Mouse (Mus musculus): ENCODE results near the gene Lrch4. TPM values are rescaled to one million over a fixed set of nuclear protein-coding genes. Genes with fewer than 3 reads are reported as not detected.

Lrch4 gene
- total RNA-seq, 2 experiments from 2014 or later, result 14.8 to 15.3 TPM

DNA sequence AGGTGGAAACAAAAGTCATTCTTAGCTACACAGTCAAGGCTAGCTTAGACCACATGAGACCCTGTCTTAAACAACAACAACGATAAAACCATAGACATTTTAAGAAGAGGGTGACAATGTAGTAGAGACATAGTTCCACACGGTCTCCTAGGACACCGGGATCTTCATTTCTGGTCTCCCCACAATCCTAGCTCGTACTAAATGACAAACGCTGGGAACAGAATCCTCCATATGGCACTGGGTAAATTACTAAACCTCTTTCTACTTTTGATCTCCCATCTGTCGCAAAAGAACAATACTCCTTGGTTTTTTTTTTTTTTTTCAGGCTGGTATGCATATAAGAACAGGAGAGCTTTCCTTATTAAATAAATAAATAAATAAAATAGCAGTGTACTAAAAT, 53.6 kb downstream of the Lrch4 start:
- no peak for DNase-seq
- intact Hi-C loops (cut with DNase I; ENCODE audit: low total_unique reads), result no loop called here

DNA sequence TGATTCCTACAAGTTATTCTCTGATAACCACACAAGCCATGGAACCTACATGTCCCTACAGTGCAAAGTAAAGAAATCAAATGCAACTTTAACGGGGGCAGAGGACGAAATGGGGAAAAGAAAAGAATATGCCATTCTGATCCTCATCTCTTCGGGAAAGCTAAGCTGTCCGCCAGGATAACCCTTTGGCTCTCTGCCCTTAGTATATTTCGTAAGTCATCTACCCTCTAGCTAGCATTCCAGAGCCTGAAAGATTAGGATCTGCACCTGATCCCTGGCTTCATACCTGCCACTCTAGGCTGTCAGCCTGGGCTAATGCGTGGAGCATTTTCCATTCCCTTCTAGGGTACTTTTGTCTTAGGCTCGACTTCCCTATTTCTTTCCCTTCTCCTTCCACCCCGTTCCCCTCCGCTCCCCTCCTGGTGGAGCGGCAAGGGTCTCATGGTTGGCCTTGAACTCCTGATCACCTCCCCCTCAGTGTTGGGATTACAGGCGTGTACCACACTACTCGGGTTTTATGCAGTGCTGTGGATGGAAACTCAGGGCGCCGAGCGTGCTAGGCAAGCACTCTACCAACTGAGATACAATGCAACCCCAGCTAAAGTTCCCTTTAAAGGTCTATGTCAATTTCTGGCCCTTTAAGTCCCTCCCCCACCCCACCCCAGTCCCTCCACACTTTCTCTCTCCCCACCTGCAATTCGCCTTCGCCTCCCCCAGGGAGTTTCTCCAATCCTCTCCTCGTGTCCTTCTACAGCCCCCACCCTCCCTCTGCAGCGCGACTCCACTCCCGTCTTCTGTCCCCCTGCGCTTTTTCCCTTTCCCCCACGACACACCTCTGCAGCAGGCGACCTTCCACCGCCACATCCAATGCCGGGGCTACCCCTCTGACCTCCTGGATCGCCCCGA, 54.7 kb downstream of the Lrch4 start:
- intact Hi-C loops (cut with DNase I; ENCODE audit: low total_unique reads), result no loop called here
- peak; percentile 25 for DNase-seq

DNA sequence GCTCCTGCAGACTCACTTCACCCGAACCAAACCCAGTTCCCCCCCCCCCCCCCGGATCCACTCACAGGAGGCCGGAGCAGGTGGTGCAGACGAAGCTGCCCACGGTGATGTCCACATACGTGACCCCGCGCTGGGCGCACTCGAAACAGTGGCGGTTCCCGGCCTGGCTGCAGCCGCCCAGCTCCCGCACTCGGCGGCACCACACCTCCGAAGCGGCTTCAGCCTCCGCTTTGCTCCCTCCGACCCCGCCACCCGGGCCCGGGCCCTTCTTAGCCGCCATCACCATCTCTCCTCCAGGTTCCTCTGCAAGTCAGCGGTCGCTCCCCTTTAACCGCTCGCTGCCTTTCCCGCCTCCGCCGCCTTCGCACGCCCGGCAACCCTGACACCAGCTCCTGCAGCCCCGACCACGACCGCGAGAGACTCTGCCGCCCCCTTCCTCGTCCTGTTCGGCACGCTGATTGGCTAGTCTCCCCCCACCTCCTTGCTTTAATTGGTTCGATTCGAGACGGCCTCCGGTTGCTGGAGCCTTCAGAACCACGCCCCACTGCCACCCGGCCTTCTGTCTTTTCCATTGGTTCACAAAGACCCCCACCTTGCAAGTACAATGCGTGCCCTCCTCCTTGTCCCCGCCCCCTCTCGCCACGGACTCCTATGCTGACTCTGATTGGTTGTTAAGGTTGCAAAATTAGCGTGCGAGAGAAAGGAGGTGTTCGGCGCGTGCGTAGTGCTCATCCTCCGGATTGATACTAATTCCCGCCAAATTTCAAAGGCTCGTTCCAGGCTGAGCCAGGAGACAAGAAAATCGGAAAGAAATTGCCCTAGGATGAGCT, 55.6 kb downstream of the Lrch4 start, which contains the start of gene Agfg2:
Agfg2 (minus strand) TSS at position 433 of the 830 bp plus-strand sequence.
- peak; percentile 98 for DNase-seq
- intact Hi-C loops (cut with DNase I; ENCODE audit: low total_unique reads), result no loop called here

DNA sequence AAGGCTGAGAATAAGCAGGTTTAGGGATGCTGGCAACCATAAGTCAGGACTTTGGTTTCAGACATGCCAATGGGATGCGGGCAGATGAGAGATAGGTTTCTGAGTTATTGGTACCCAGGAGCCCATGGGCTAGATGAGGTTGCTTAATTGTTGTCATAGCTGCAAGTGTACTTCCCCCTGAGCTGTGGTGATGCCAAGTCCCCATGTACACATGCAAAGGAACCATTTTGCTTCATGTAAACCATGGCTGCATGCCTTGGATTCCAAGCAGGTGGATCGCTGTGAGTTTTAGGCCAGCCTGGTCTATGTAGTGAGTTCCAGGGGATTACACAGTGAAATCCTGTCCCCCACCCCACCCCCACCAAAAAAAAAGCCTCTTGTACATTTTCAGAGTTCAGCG, 56.7 kb downstream of the Lrch4 start:
- intact Hi-C loops (cut with DNase I; ENCODE audit: low total_unique reads), result no loop called here
- DNase-seq, result no peak

DNA sequence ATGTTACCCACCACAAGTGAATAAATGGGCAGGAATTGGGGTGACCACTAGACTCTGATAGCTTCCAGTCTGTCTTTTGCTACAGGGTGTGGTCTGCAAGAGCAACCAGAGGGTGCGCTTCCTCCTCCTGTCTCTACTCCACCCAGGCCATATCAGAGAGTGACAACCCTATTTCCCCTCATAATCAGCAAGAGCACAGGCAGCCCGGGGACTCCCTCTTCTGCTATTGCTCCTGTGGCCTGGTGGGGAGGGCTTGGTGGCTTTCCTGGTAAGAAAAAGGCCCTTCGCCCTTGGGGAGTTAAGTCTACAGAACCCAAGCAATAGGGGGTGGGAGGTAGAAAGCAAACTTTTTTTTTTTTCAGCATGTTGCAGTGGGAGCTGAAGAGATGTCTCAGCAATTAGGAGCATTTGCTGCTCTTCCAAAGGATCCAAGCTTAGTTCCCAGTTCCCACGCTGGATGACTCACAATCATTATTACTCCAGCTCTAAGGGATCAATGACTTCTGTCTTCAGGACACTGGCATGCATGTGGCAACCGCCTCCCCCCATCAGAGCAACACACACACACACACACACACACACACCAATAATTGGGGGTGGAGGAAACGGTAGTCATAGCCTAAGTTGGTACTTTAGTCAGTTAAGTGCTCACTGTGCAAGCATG, 57.3 kb downstream of the Lrch4 start:
- intact Hi-C loops (cut with DNase I; ENCODE audit: low total_unique reads), result no loop called here

DNA sequence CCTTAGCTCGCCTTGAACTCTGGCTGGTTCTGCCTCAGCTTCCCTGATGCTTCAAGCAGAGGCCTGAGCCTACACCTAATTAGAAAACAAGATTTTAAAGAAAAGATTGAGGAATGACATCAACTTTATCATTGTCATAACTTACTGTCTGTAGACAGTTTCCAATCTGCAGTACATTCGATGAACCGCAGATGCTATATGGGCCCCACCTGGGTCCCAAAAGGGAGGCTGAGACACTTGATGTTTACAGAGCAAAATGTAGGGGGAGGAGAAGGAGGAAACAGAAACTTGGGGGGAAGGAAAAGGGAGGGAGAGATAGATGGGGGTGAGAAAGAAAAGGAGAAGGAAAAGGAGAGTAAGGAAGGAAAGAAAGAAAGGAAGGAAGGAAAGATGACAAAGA, 61.1 kb downstream of the Lrch4 start:
- intact Hi-C loops (cut with DNase I; ENCODE audit: low total_unique reads), result no loop called here

More for the DNA sequence above, 57.3 kb downstream of the Lrch4 start:
- DNase-seq, result no peak

DNA sequence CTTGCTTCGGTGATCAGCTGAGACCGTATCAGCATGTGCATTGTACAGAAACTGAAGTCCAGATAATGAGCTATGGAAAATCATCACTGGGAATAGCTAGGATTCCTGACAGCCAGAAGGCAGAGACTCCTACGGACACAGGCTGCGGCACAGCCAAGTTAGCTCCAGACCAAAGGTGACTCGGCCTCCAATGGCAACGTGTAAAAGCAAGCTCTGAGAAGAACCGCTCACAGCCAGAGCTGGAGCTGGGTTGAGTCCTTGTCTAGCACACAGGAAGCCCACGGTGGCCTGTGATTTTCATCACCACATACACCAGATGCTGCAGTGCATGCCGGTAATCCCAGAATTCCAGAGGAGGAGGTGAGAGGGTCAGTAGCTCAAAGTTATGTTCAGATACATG, 61.6 kb downstream of the Lrch4 start:
- no peak for DNase-seq
- intact Hi-C loops (cut with DNase I; ENCODE audit: low total_unique reads), result no loop called here

More for the DNA sequence above, 61.1 kb downstream of the Lrch4 start:
- no peak for DNase-seq

Other genes starting within 250 kb of the Lrch4 start
- gene Zan, start 152.1 kb upstream of the Lrch4 start, total RNA-seq (2021), result under 1 TPM; 0.02 TPM
- gene Pop7, start 126.6 kb upstream of the Lrch4 start, total RNA-seq (2021), result 10 to 100 TPM; 15.9 to 16.1 TPM
- 10 to 100 TPM; 13.4 to 18.5 TPM for gene Gigyf1, start 110.6 kb upstream of the Lrch4 start, total RNA-seq (2021)
- gene Epo, start 95.9 kb upstream of the Lrch4 start, total RNA-seq (2021), result not detected
- gene Gnb2, start 95.6 kb upstream of the Lrch4 start, total RNA-seq (2021), result 100 to 1,000 TPM; 194 to 231 TPM
- not detected for gene Actl6b, start 75.6 kb upstream of the Lrch4 start, total RNA-seq (2021)
- gene Tfr2, start 59.3 kb upstream of the Lrch4 start, total RNA-seq (2021), result under 1 TPM in 1 of 2 experiments, not detected in 1; 0.06 TPM
- 10 to 100 TPM; 15.3 to 18.1 TPM for gene Mospd3, start 28.1 kb upstream of the Lrch4 start, total RNA-seq (2021)
- 100 to 1,000 TPM; 190 to 251 TPM for gene Pcolce, start 15.3 kb upstream of the Lrch4 start, total RNA-seq (2021)
- under 1 TPM in 1 of 2 experiments, not detected in 1; 0.27 TPM for gene Fbxo24, start 119 bp upstream of the Lrch4 start, total RNA-seq (2021)
- gene Gm20605, start 54 bp downstream of the Lrch4 start, total RNA-seq (2021), result 1 to 10 TPM; 3.0 to 3.6 TPM
- 1 to 10 TPM; 1.8 to 2.0 TPM for gene Sap25, start 12.2 kb downstream of the Lrch4 start, total RNA-seq (2021)
- gene Irs3, start 16.6 kb downstream of the Lrch4 start, total RNA-seq (2021), result under 1 TPM; 0.33 to 0.47 TPM
- gene Agfg2, start 55.6 kb downstream of the Lrch4 start, total RNA-seq (2021), result 1 to 10 TPM; 4.9 to 5.8 TPM
- gene Nyap1, start 112.5 kb downstream of the Lrch4 start, total RNA-seq (2021), result under 1 TPM; 0.39 to 0.42 TPM
- gene Tsc22d4, start 116.6 kb downstream of the Lrch4 start, total RNA-seq (2021), result 100 to 1,000 TPM; 118 to 156 TPM
- gene Ppp1r35, start 149.7 kb downstream of the Lrch4 start, total RNA-seq (2021), result 1 to 10 TPM; 6.8 to 7.2 TPM
- 10 to 100 TPM; 20.7 to 21.1 TPM for gene Mepce, start 158.5 kb downstream of the Lrch4 start, total RNA-seq (2021)
- 1 to 10 TPM in 1 of 2 experiments, under 1 TPM in 1; 0.84 to 1.7 TPM for gene Zcwpw1, start 158.7 kb downstream of the Lrch4 start, total RNA-seq (2021)
- under 1 TPM; 0.27 to 0.33 TPM for gene Pilra, start 207.2 kb downstream of the Lrch4 start, total RNA-seq (2021)
- gene Pilrb1, start 229.0 kb downstream of the Lrch4 start, total RNA-seq (2021), result not detected
- gene Pilrb2, start 242.7 kb downstream of the Lrch4 start, total RNA-seq (2021), result under 1 TPM in 1 of 2 experiments, not detected in 1; 0.53 TPM